Mouse (Mus musculus) liver, adult 2 months (tissue): ENCODE data around the gene Bsx. TPM values are rescaled to one million over a fixed set of nuclear protein-coding genes. Genes with fewer than 3 reads are reported as not detected.

Source experiments
- DNase-seq: peaks from one replicate; pipeline ENCODE4 v3.0.0-alpha.2; 2011; ENCODE audit warnings: low read depth, low spot score; ENCODE audit errors: extremely low read depth
- H3K27ac ChIP-seq: fragments of 200-500 bp; replicated peaks from 2 replicates; pipeline ENCODE4 v1.5.1; 2012; ENCODE audit warnings: low read depth, mild to moderate bottlenecking, control low read depth, inconsistent platforms, low read length; ENCODE audit not compliant: insufficient read depth
- H3K27me3 ChIP-seq: fragments of 200-500 bp; 2 replicates; pipeline ENCODE4 v1.6.1; 2012; ENCODE audit warnings: mild to moderate bottlenecking, moderate library complexity, low read length, inconsistent platforms; ENCODE audit not compliant: control insufficient read depth, insufficient read depth
- H3K36me3 ChIP-seq: fragments of 200-500 bp; 2 replicates; pipeline ENCODE4 v1.6.1; 2012; ENCODE audit warnings: low read length, inconsistent platforms; ENCODE audit not compliant: control insufficient read depth, insufficient read depth
- H3K4me1 ChIP-seq: fragments of 200-500 bp; 2 replicates; pipeline ENCODE4 v1.6.1; 2011; ENCODE audit warnings: low read length; ENCODE audit not compliant: control insufficient read depth, insufficient read depth
- H3K4me3 ChIP-seq: fragments of 200-500 bp; 2 replicates; pipeline ENCODE4 v1.5.1; 2011; ENCODE audit warnings: low read depth, mild to moderate bottlenecking, control low read depth, low read length, moderate library complexity; ENCODE audit not compliant: insufficient read depth
- H3K79me2 ChIP-seq: fragments of 200-500 bp; 2 replicates; pipeline ENCODE4 v1.6.1; 2012; ENCODE audit warnings: inconsistent platforms, mild to moderate bottlenecking, low read length, moderate library complexity; ENCODE audit not compliant: control insufficient read depth, insufficient read depth
- H3K9ac ChIP-seq: fragments of 200-500 bp; 2 replicates; pipeline ENCODE4 v1.6.1; 2012; ENCODE audit warnings: low read depth, mild to moderate bottlenecking, control low read depth, inconsistent platforms, low read length
- CTCF ChIP-seq: fragments of 200-500 bp; IDR thresholded peaks from 2 replicates; pipeline ENCODE4 v1.5.1; 2011; ENCODE audit warnings: low read depth, low read length, control low read depth
- POLR2A ChIP-seq: fragments of 200-500 bp; IDR thresholded peaks from 2 replicates; pipeline ENCODE4 v1.6.1; 2011; ENCODE audit warnings: low read length, control low read depth; ENCODE audit not compliant: insufficient read depth; ENCODE audit errors: extremely low read depth
- WGBS: fragments of 180-500 bp; shearing (Covaris S2); methylation state at CpG from one replicate; pipeline ENCODE4 v1.1.7; 2018; 5-methylcytosine and 5-hydroxymethylcytosine counted together
- polyA plus RNA-seq: library from polyadenylated mRNA; depleted of rRNA; stranded (reverse); fragments of >200 nt; gene quantifications from 2 replicates; pipeline ENCODE4 v1.2.3, GENCODE M21; 2012; rRNA removed
- total RNA-seq: library from RNA; depleted of rRNA; stranded (reverse); fragments of >200 nt; gene quantifications from 2 replicates; pipeline ENCODE4 v1.2.3, GENCODE M21; 2014; rRNA removed

The Bsx gene
- total and polyA plus RNA-seq, 2 experiments: not detected

GRCm38 (mm10) chr9:40908411-40908810 is 34.5 kb downstream of the Bsx start:
- no peaks in the 10 kb centered on the region for H3K36me3 ChIP-seq
- TF ChIP-seq CTCF (no peak), POLR2A (no peak)
- H3K27ac ChIP-seq: no peak overlapping the region
- H3K4me1 ChIP-seq: no peaks in the 10 kb centered on the region
- WGBS: 83% methylated on average over 8 of the region's 8 CpGs
- DNase-seq: no peak
- H3K79me2 ChIP-seq: no peaks in the 10 kb centered on the region
- H3K4me3 ChIP-seq: no peak overlapping the region
- no peak overlapping the region for H3K9ac ChIP-seq
- 0 out of 2 replicates have a peak, but pooled peaks cover 2% of the 10 kb centered on the region for H3K27me3 ChIP-seq

GRCm38 (mm10) chr9:40908915-40909314 is 35.0 kb downstream of the Bsx start:
- H3K36me3 ChIP-seq: no peaks in the 10 kb centered on the region
- H3K27ac ChIP-seq: no peak overlapping the region
- H3K27me3 ChIP-seq: 0 out of 2 replicates have a peak, but pooled peaks cover 2% of the 10 kb centered on the region
- H3K4me1 ChIP-seq: no peaks in the 10 kb centered on the region
- H3K79me2 ChIP-seq: no peaks in the 10 kb centered on the region
- no peak overlapping the region for H3K4me3 ChIP-seq
- 86% methylated on average over 7 of the region's 7 CpGs for WGBS
- no peak for TF ChIP-seq POLR2A
- TF ChIP-seq CTCF: no peak
- H3K9ac ChIP-seq: no peak overlapping the region
- no peak for DNase-seq

GRCm38 (mm10) chr9:40917871-40918613 is 44.1 kb downstream of the Bsx start:
- DNase-seq: no peak
- WGBS: 72% methylated on average over 12 of the region's 12 CpGs
- TF ChIP-seq POLR2A: no peak
- TF ChIP-seq CTCF: no peak
- no peaks in the 10 kb centered on the region for H3K27me3 ChIP-seq
- H3K79me2 ChIP-seq: no peaks in the 10 kb centered on the region
- no peak overlapping the region for H3K27ac ChIP-seq
- H3K36me3 ChIP-seq: no peaks in the 10 kb centered on the region
- H3K4me3 ChIP-seq: no peak overlapping the region
- no peak overlapping the region for H3K9ac ChIP-seq
- no peaks in the 10 kb centered on the region for H3K4me1 ChIP-seq

- no peak for DNase-seq
- Histone ChIP-seq H3K9ac (no peak overlapping the region), H3K27me3 (no peaks in the 10 kb centered on the region), H3K4me3 (no peak overlapping the region), H3K27ac (no peak overlapping the region), H3K79me2 (no peaks in the 10 kb centered on the region), H3K4me1 (no peaks in the 10 kb centered on the region), H3K36me3 (no peaks in the 10 kb centered on the region)
- 85% methylated on average over 17 of the region's 17 CpGs for WGBS
- TF ChIP-seq POLR2A: no peak
- TF ChIP-seq CTCF: no peak
These were observed 53.5 kb downstream of the Bsx start for GRCm38 (mm10) chr9:40927351-40927980.

Other genes starting within 250 kb of the Bsx start
- not detected in 2 replicates for gene Gm21915, start 203.5 kb upstream of the Bsx start, total RNA-seq
- gene Gm21915, start 203.5 kb upstream of the Bsx start, polyA plus RNA-seq: not detected in 2 replicates
- 0.40 and 0.46 TPM in 2 replicates for gene Clmp, start 188.2 kb upstream of the Bsx start, total RNA-seq
- 0.98 and 1.3 TPM in 2 replicates for gene Clmp, start 188.2 kb upstream of the Bsx start, polyA plus RNA-seq
- 1,567 and 2,371 TPM in 2 replicates for gene Hspa8, start 73.1 kb upstream of the Bsx start, total RNA-seq
- gene Hspa8, start 73.1 kb upstream of the Bsx start, polyA plus RNA-seq: 1,896 and 1,951 TPM in 2 replicates
- gene Jhy, start 90.0 kb downstream of the Bsx start, total RNA-seq: not detected in 2 replicates
- gene Jhy, start 90.0 kb downstream of the Bsx start, polyA plus RNA-seq: not detected in 2 replicates
- gene Crtam, start 130.5 kb downstream of the Bsx start, total RNA-seq: not detected in 2 replicates
- gene Crtam, start 130.5 kb downstream of the Bsx start, polyA plus RNA-seq: not detected in 2 replicates